Mouse (Mus musculus): ENCODE results near the gene Susd1.

DNA sequence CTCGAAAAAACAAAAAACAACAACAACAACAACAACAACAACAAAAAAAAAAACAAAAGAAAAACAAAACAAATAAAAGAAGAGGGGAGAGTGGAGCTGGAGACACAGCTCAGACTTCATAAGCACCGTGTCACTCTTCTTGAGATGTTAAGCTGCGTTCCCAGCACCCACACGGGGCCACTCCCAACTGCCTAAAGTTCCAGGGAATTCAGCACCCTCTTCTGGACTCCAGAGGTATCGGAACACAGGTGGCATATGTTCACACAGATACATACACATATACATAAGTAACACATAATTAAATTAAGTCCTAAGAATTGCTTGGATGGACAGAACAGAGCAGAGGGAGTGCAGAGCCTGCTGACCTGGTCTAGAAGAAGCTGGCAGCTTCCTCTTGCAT, 25.0 kb downstream of the Susd1 start:
- TF ChIP-seq CTCF (conservative IDR thresholded peaks at IDR 0.05; ENCODE audit: low read length), result no peak
- TF ChIP-seq NANOG (IDR thresholded peaks at IDR 0.05; ENCODE audit: borderline replicate concordance, low read length), result no peak
- TF ChIP-seq POU5F1 (IDR thresholded peaks at IDR 0.05; ENCODE audit: borderline replicate concordance, low read length), result no peak
